Mouse (Mus musculus): ENCODE data around the gene Brd3os. TPM values are rescaled to one million over a fixed set of nuclear protein-coding genes. Genes with fewer than 3 reads are reported as not detected.

The Brd3os gene
- total RNA-seq, 2 experiments from 2014 or later: 0.90 to 1.1 TPM

Small RNAs within 50 kb of the gene (microRNA-seq; reads per million reads assigned to microRNA genes)
- 0 reads per million in 2 experiments for gene Gm24049
- 0 reads per million in 2 experiments for gene Mir7578

Other genes starting within 250 kb of the Brd3os start
- 10 to 100 TPM; 20.4 to 24.9 TPM for gene Sardh, start 194.0 kb upstream of the Brd3os start, total RNA-seq (2021)
- 10 to 100 TPM; 13.3 to 14.8 TPM for gene Vav2, start 15.3 kb upstream of the Brd3os start, total RNA-seq (2021)
- gene Brd3, start 65.3 kb downstream of the Brd3os start, total RNA-seq (2021): 10 to 100 TPM; 57.5 to 59.6 TPM
- 10 to 100 TPM; 31.4 to 34.2 TPM for gene Wdr5, start 72.8 kb downstream of the Brd3os start, total RNA-seq (2021)
- 10 to 100 TPM; 39.0 to 43.2 TPM for gene Rxra, start 234.1 kb downstream of the Brd3os start, total RNA-seq (2021)